Mouse (Mus musculus) heart, postnatal 0 days (tissue): ENCODE measurements around the gene Amotl2. TPM values are rescaled to one million over a fixed set of nuclear protein-coding genes. Genes with fewer than 3 reads are reported as not detected.

Experiments used
- ATAC-seq: fragments of 200-750 bp; cut with Nextera tagmentation; 2 replicates; pipeline ENCODE4 v1.8.0; 2017; ENCODE audit warnings: low read depth, moderate number of reproducible peaks, moderate library complexity; ENCODE audit not compliant: insufficient read depth
- DNase-seq: peaks from one replicate; pipeline ENCODE4 v3.0.0-alpha.2; 2016; ENCODE audit warnings: low spot score
- H3K27ac ChIP-seq: fragments of 300-500 bp; sonication (generic); 2 replicates; pipeline ENCODE4 v1.5.1; 2014; ENCODE audit warnings: low read depth, mild to moderate bottlenecking
- H3K27me3 ChIP-seq: fragments of 300-500 bp; sonication (generic); 2 replicates; pipeline ENCODE4 v1.6.1; 2014; ENCODE audit warnings: low read length, mixed read lengths; ENCODE audit not compliant: control insufficient read depth, insufficient read depth
- H3K36me3 ChIP-seq: fragments of 300-500 bp; sonication (generic); replicated peaks from 2 replicates; pipeline ENCODE4 v1.6.1; 2014; ENCODE audit warnings: low read length, mixed read lengths; ENCODE audit not compliant: control insufficient read depth, insufficient read depth
- H3K4me1 ChIP-seq: fragments of 300-500 bp; sonication (generic); 2 replicates; pipeline ENCODE4 v1.6.1; 2014; ENCODE audit warnings: antibody characterized with exemption; ENCODE audit not compliant: control insufficient read depth, insufficient read depth
- H3K4me2 ChIP-seq: fragments of 300-500 bp; sonication (generic); 2 replicates; pipeline ENCODE4 v1.6.1; 2014; ENCODE audit warnings: low read depth, mild to moderate bottlenecking, low read length, moderate library complexity
- H3K4me3 ChIP-seq: fragments of 300-500 bp; sonication (generic); 2 replicates; pipeline ENCODE4 v1.5.1; 2014; ENCODE audit warnings: low read depth, low read length
- H3K9ac ChIP-seq: fragments of 300-500 bp; sonication (generic); replicated peaks from 2 replicates; pipeline ENCODE4 v1.6.1; 2014; ENCODE audit warnings: low read depth, low read length, mixed read lengths
- H3K9me3 ChIP-seq: fragments of 300-500 bp; sonication (generic); replicated peaks from 2 replicates; pipeline ENCODE4 v1.6.1; 2016; ENCODE audit warnings: low read length; ENCODE audit not compliant: control insufficient read depth
- CTCF ChIP-seq: IDR thresholded peaks from 2 replicates; pipeline ENCODE4 v1.5.1; 2016; ENCODE audit warnings: antibody characterized with exemption, control low read depth, low read depth
- EP300 ChIP-seq: IDR thresholded peaks from 2 replicates; pipeline ENCODE4 v1.6.1; 2016; ENCODE audit warnings: antibody characterized with exemption, low read depth
- WGBS: fragments of 180-500 bp; shearing (Covaris S2); extraction: QIAGEN DNeasy Blood & Tissue Kit; methylation state at CpG from one replicate; pipeline ENCODE4 v1.1.7; 2014; 5-methylcytosine and 5-hydroxymethylcytosine counted together
- polyA plus RNA-seq: library from polyadenylated mRNA; unstranded; fragments of >200 nt; fragmentation: Nextera tagmentation; extraction: Ambion mirVana; gene quantifications from 2 replicates; pipeline ENCODE4 v1.2.1, GENCODE M21; 2015
- total RNA-seq: library from RNA; depleted of rRNA; stranded (reverse); fragments of >200 nt; gene quantifications from 2 replicates; pipeline ENCODE4 v1.2.3, GENCODE M21; 2014; ENCODE audit warnings: low replicate concordance

The Amotl2 gene
- total and polyA plus RNA-seq, 2 experiments from 2014 or later: 25.3 to 115 TPM

- H3K27ac ChIP-seq: no peak overlapping the region
- peak overlapping the region; percentile 27; the same call in 1 of the 2 replicates for H3K4me2 ChIP-seq
These were observed 1.5 kb upstream of the Amotl2 start for GRCm38 (mm10) chr9:102714893-102715505.

GRCm38 (mm10) chr9:102715506-102715900 lies 969 bp upstream of the Amotl2 start:
- 77% methylated on average over 2 of the region's 2 CpGs for WGBS
- Histone ChIP-seq H3K27ac (no peak overlapping the region), H3K4me2 (no peak overlapping the region), H3K9ac (no peak overlapping the region), H3K4me3 (no peak overlapping the region), H3K9me3 (no peaks in the 10 kb centered on the region), H3K4me1 (peaks cover 27% of the 10 kb centered on the region), H3K27me3 (no peaks in the 10 kb centered on the region), H3K36me3 (peaks cover 9% of the 10 kb centered on the region)
- ATAC-seq (no peak), DNase-seq (no peak)
- no peak for TF ChIP-seq EP300
- TF ChIP-seq CTCF: no peak

More at GRCm38 (mm10) chr9:102714893-102715505, 1.5 kb upstream of the Amotl2 start:
- no peak for ATAC-seq
- Histone ChIP-seq H3K4me3 (no peak overlapping the region), H3K9me3 (no peaks in the 10 kb centered on the region), H3K27me3 (no peaks in the 10 kb centered on the region), H3K36me3 (peaks cover 3% of the 10 kb centered on the region), H3K9ac (no peak overlapping the region), H3K4me1 (peaks cover 23% of the 10 kb centered on the region)
- WGBS: 9% methylated on average over 7 of the region's 7 CpGs
- DNase-seq: peak; percentile 70
- TF ChIP-seq CTCF (no peak), EP300 (no peak)

- DNase-seq: peak; percentile 97
- H3K36me3 ChIP-seq: peaks cover 27% of the 10 kb centered on the region
- TF ChIP-seq EP300 (peak; percentile 98), CTCF (peak; percentile 45)
- no peaks in the 10 kb centered on the region for H3K9me3 ChIP-seq
- WGBS: under 1% methylated on average over 45 of the region's 50 CpGs
- peak overlapping the region; percentile 94 for H3K4me2 ChIP-seq
- H3K9ac ChIP-seq: peak overlapping the region; percentile 100
- peaks cover 44% of the 10 kb centered on the region for H3K4me1 ChIP-seq
- peak overlapping the region; percentile 96 for H3K4me3 ChIP-seq
- H3K27me3 ChIP-seq: no peaks in the 10 kb centered on the region
- peak overlapping the region; percentile 100 for H3K27ac ChIP-seq
- peak; percentile 89 for ATAC-seq
These were observed 853 bp downstream of the Amotl2 start for GRCm38 (mm10) chr9:102717164-102717885.

- peak overlapping the region; percentile 94 for H3K4me2 ChIP-seq
- H3K36me3 ChIP-seq: peaks cover 34% of the 10 kb centered on the region
- DNase-seq (peak; percentile 93), ATAC-seq (peak; percentile 64)
- peaks cover 52% of the 10 kb centered on the region for H3K4me1 ChIP-seq
- H3K4me3 ChIP-seq: peak overlapping the region; percentile 96
- TF ChIP-seq CTCF (no peak), EP300 (0 out of 2 replicates have a peak, but pooled peaks have one; percentile 13)
- peak overlapping the region; percentile 100 for H3K9ac ChIP-seq
- H3K27ac ChIP-seq: peak overlapping the region; percentile 100
- no peaks in the 10 kb centered on the region for H3K9me3 ChIP-seq
- no peaks in the 10 kb centered on the region for H3K27me3 ChIP-seq
- WGBS: 1% methylated on average over 52 of the region's 52 CpGs
These were observed 1.6 kb downstream of the Amotl2 start for GRCm38 (mm10) chr9:102717886-102718643.

GRCm38 (mm10) chr9:102718676-102719075 lies 2.2 kb downstream of the Amotl2 start:
- H3K9me3 ChIP-seq: no peaks in the 10 kb centered on the region
- H3K4me1 ChIP-seq: peaks cover 58% of the 10 kb centered on the region
- peak overlapping the region; percentile 96 for H3K4me3 ChIP-seq
- H3K27me3 ChIP-seq: no peaks in the 10 kb centered on the region
- H3K27ac ChIP-seq: peak overlapping the region; percentile 100
- WGBS: under 1% methylated on average over 21 of the region's 21 CpGs
- peak overlapping the region; percentile 100 for H3K9ac ChIP-seq
- ATAC-seq (no peak), DNase-seq (no peak)
- TF ChIP-seq EP300 (no peak), CTCF (no peak)
- H3K4me2 ChIP-seq: peak overlapping the region; percentile 94
- peaks cover 40% of the 10 kb centered on the region for H3K36me3 ChIP-seq
